In the genomic region with DNA sequence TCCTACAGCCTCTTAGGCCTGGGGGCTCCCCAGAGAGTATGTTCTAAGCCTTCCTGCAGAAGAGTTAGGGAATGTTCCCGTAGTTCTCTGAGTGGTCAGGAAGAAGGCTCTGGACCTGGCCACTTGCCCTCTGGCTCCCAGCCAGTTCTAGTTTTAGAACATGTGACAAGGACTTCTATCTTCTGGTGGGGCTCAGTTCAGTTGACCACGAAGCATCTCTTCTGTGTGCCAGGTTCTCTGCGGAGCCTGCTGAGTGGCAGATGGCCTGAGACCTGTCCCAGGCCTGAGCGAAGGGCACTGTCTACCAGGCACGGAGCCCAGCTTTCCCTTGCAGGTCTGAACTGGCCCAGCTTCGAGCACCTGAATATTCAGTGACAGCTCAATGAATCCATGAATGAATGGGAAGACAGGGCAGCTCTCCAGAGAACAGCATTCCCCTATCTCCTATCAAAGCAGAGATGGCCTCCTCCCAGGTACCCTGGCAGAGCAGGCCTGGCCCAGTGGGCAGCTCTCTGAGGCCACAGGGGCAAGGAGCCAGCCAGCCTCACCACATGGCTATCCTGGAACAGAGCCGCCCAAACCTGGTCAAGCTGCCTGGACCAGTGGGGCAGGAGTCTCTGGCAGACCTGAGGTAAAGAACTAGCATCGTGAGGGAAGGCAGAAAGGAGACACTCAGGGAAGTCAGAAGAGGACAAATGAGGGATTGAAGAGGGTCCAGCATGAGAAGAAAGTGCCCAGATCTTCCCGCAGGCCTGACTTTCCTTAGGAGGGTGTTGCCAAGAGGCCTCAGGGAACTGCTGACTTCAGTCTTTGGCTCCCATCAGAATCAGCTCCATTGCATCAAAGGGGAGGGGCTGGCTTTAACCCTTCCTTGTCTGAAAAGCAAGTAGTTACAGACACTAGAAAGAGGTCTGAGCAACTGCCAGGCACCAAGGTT, we compare ENCODE assay signal across 8 mouse cellular contexts.
DNase-seq lines count a peak whose midpoint lies in the region; ATAC-seq and TF ChIP-seq lines count a peak whose summit lies in the region.

No protein-coding gene starts in this region.

- no peaks in the 10 kb centered on the region for H3K79me2 ChIP-seq in liver, adult 2 months (ENCODE audit: control insufficient read depth, insufficient read depth, low read length)

- H3K9ac ChIP-seq in liver, adult 2 months (ENCODE audit: low read depth, low read length): no peak overlapping the region
- no peak overlapping the region for H3K9ac ChIP-seq in liver, embryonic 12.5 days
- no peak overlapping the region for H3K9ac ChIP-seq in stomach, embryonic 14.5 days (replicated peaks; ENCODE audit: low read depth, low read length)

- H3K27me3 ChIP-seq in liver, adult 2 months (ENCODE audit: control insufficient read depth, insufficient read depth, low read length): no peaks in the 10 kb centered on the region
- H3K27me3 ChIP-seq in liver, embryonic 12.5 days (replicated peaks): no peaks in the 10 kb centered on the region; the same call in 1 of the 2 replicates
- H3K27me3 ChIP-seq in heart, embryonic 10.5 days (ENCODE audit: insufficient read depth, poor library complexity, severe bottlenecking): no peaks in the 10 kb centered on the region
- H3K27me3 ChIP-seq in stomach, embryonic 14.5 days (ENCODE audit: control insufficient read depth, insufficient read depth, low read length): no peaks in the 10 kb centered on the region

- no peak overlapping the region for H3K4me3 ChIP-seq in liver, adult 2 months (ENCODE audit: insufficient read depth, low read depth, low read length)
- H3K4me3 ChIP-seq in liver, embryonic 12.5 days: no peak overlapping the region
- H3K4me3 ChIP-seq in heart, embryonic 10.5 days: no peak overlapping the region
- no peak overlapping the region for H3K4me3 ChIP-seq in stomach, embryonic 14.5 days (ENCODE audit: low read depth, low read length)

- H3K27ac ChIP-seq in liver, adult 2 months (replicated peaks; ENCODE audit: insufficient read depth, low read depth, low read length): no peak overlapping the region
- H3K27ac ChIP-seq in liver, embryonic 12.5 days: no peak overlapping the region
- peak overlapping the region; percentile 73 for H3K27ac ChIP-seq in heart, embryonic 10.5 days
- peak overlapping the region; percentile 10; the same call in 1 of the 2 replicates for H3K27ac ChIP-seq in stomach, embryonic 14.5 days (ENCODE audit: low read length)

- ATAC-seq in liver, embryonic 12.5 days: no peak
- ATAC-seq in stomach, embryonic 14.5 days (ENCODE audit: insufficient number of reproducible peaks, insufficient read depth, low FRiP score, low read depth): peak; percentile 12; the same call in 1 of the 2 replicates
- no peak for ATAC-seq in erythroblast, adult 5-6 weeks (replicated peaks; ENCODE audit: low FRiP score, poor library complexity, severe bottlenecking)

- TF ChIP-seq CTCF in liver, adult 2 months (IDR thresholded peaks at IDR 0.05; ENCODE audit: low read depth, low read length): no peak

- H3K36me3 ChIP-seq in liver, adult 2 months (ENCODE audit: control insufficient read depth, insufficient read depth, low read length): no peaks in the 10 kb centered on the region
- H3K36me3 ChIP-seq in liver, embryonic 12.5 days: 0 out of 2 replicates have a peak, but pooled peaks cover 4% of the 10 kb centered on the region
- peaks cover 21% of the 10 kb centered on the region for H3K36me3 ChIP-seq in heart, embryonic 10.5 days
- peaks cover 8% of the 10 kb centered on the region for H3K36me3 ChIP-seq in stomach, embryonic 14.5 days (ENCODE audit: control insufficient read depth, insufficient read depth, low read length)

- no peaks in the 10 kb centered on the region for H3K9me3 ChIP-seq in liver, embryonic 12.5 days (replicated peaks)
- no peaks in the 10 kb centered on the region for H3K9me3 ChIP-seq in heart, embryonic 10.5 days
- no peaks in the 10 kb centered on the region for H3K9me3 ChIP-seq in stomach, embryonic 14.5 days (ENCODE audit: control insufficient read depth, low read depth, low read length)

- no peaks in the 10 kb centered on the region for H3K4me1 ChIP-seq in liver, adult 2 months (ENCODE audit: control insufficient read depth, insufficient read depth, low read length)
- peaks cover 68% of the 10 kb centered on the region for H3K4me1 ChIP-seq in liver, embryonic 12.5 days
- H3K4me1 ChIP-seq in heart, embryonic 10.5 days: peaks cover 50% of the 10 kb centered on the region
- H3K4me1 ChIP-seq in stomach, embryonic 14.5 days (ENCODE audit: control insufficient read depth, insufficient read depth, low read length): peaks cover 29% of the 10 kb centered on the region

- peak; percentile 80 for DNase-seq in liver, adult 2 months (ENCODE audit: extremely low read depth, low read depth, low spot score)
- peak; percentile 100 for DNase-seq in cerebellum, postnatal 10 days
- DNase-seq in heart, embryonic 10.5 days (ENCODE audit: low spot score): no peak
- DNase-seq in kidney, postnatal 14 days: peak; percentile 93
- no peak for DNase-seq in left cerebral cortex, adult 8-10 months (ENCODE audit: low spot score in 2 of 2)

- 13% methylated on average over 9 of the region's 9 CpGs for WGBS in liver, adult 2 months
- 62% methylated on average over 9 of the region's 9 CpGs for WGBS in liver, embryonic 12.5 days (ENCODE audit: insufficient replicate concordance)
- 53% methylated on average over 9 of the region's 9 CpGs for WGBS in heart, embryonic 10.5 days
- WGBS in stomach, embryonic 14.5 days: 49% methylated on average over 9 of the region's 9 CpGs

- H3K4me2 ChIP-seq in liver, embryonic 12.5 days: no peak overlapping the region
- H3K4me2 ChIP-seq in stomach, embryonic 14.5 days (replicated peaks; ENCODE audit: low read depth, low read length): no peak overlapping the region

- TF ChIP-seq POLR2A in liver, adult 2 months (IDR thresholded peaks at IDR 0.05; ENCODE audit: extremely low read depth, insufficient read depth, low read length): no peak

Comparison
In these comparisons a context has a peak if more than half of its experiments do, and no peak if none do; other contexts are left out.
1. DNase-seq: peak in liver, adult 2 months (single experiment), cerebellum, postnatal 10 days (2 of 2) and kidney, postnatal 14 days (single experiment); none in heart, embryonic 10.5 days (single experiment) and left cerebral cortex, adult 8-10 months (0 of 2).
2. H3K27ac ChIP-seq: peak in heart, embryonic 10.5 days (single experiment) and stomach, embryonic 14.5 days (single experiment); none in liver, adult 2 months (single experiment) and liver, embryonic 12.5 days (single experiment).